Mouse (Mus musculus) layer of hippocampus, postnatal 14 days (tissue): ENCODE results near the gene Ugt1a6b. TPM values are rescaled to one million over a fixed set of nuclear protein-coding genes. Genes with fewer than 3 reads are reported as not detected.

ENCODE experiments used
- DNase-seq, 2 experiments: peaks; one replicate each; pipeline ENCODE4 v3.0.0; 2021 to 2022; ENCODE audit warnings: low spot score in 2 of 2, mixed read lengths in 1 of 2
- total RNA-seq, 2 experiments: library from RNA; stranded (reverse); gene quantifications; 2 replicates each; pipeline ENCODE4 v1.2.3; 2021

Ugt1a6b gene
- total RNA-seq, 2 experiments from 2014 or later = 0.21 TPM; not detected in 1

DNA sequence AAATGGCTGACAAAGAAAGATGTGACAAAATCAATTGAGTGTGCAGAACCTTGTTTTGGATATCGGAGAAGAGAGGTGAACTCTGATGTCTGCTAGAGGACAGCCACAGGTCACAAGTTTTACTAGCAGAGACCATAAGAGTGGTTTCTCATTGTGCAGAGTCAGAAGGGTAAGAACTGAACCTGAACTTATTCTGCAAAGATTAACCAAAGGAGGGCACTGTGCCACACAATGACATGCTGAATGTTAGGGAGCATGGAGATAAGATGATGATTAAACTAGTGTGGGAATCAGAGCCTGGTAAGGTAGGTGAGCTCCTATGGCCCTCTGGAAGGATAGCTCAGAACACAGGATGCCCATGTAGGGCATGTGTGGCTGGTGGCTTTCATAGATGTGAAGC is 92.6 kb downstream of the Ugt1a6b start:
- no peak for DNase-seq

DNA sequence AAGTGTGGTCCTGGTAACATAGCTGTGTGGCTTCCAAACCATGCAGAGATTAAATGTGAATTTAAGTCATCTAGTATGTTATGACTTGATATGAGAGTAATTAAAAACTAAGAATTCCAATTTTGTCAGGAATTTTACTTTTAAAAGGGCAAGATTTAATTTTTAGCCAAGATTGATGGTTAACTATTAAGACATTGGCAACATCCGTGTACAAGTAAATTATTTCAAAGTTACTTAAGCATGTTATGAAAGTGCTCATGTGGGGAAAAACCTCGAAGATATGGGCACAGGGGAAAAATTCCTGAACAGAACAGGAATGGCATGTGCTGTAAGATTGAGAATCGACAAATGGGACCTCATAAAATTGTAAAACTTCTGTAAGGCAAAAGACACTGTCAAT is 94.4 kb downstream of the Ugt1a6b start:
- DNase-seq = no peak

DNA sequence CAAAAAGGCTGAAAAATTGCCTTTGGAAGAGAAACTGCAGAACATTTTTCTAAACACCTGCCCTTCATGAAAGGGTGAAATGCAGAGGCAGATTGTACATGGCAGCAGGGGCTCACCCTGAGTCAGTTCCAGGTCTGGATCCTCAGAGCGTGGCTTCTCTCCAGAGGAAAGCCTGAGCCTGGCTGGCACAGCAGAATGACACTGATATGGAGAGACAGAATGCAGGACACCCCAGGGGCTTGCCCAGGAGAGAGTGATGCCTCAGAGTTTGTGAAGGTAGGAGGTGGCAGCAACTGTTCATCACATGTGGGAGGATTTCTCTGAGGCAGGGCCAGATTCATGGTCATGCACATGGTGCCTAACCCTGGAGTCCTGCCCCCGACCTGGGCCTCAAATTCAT is 96.9 kb downstream of the Ugt1a6b start:
- peak in 1 of 2 experiments; percentile 35 for DNase-seq

DNA sequence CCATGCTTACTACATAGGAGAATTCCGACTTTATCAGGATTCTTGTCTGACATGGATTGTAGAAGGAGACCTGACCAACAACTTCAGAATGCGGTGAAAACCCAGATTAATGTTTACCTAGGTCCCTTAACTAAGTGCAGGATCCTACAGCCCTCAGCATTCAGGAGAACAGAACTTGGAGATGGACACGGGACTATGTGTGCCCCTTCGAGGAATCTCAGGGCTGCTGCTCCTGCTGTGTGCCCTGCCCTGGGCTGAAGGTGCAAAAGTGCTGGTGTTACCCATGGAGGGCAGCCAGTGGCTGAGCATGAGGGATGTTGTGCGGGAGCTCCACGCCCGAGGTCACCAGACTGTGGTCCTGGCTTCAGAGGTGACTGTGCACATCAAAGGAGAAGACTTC is 97.4 kb downstream of the Ugt1a6b start, which contains the start of gene Ugt1a2:
Ugt1a2 (plus strand) TSS at position 146 of the 400 bp plus-strand sequence.
- DNase-seq = no peak

DNA sequence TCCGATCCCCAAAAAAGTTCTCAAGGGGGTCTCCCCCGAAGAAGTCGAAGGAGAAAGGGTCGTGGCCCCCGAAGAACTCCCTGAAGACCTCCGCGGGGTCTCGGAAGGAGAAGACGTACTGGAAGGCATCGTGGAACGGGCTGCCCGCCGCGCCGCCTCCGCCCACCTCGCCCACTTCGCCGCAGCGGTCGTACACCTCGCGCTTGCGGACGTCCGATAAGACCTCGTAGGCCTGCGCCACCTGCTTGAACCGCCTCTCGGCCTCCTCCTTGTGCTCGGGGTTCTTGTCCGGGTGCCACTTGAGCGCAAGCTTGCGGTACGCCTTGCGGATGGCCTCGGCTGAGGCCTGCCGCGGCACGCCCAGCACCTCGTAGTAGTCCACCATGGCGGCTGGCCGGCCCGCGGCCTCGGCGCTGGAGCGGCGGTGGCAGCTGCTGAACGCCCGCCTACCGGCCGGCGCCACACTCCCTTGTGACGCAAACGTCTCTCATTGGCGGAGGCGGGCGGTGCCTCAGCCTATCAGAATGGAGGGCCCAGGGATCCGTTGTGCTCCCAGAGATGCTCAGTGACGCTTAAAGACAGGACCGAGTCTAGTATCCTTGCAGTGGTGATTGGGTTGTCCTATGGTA is 102.4 kb downstream of the Ugt1a6b start, which contains the start of gene Dnajb3:
Dnajb3 (minus strand) TSS at position 489 of the 629 bp plus-strand sequence.
- peak; percentile 74 to 80 for DNase-seq

DNA sequence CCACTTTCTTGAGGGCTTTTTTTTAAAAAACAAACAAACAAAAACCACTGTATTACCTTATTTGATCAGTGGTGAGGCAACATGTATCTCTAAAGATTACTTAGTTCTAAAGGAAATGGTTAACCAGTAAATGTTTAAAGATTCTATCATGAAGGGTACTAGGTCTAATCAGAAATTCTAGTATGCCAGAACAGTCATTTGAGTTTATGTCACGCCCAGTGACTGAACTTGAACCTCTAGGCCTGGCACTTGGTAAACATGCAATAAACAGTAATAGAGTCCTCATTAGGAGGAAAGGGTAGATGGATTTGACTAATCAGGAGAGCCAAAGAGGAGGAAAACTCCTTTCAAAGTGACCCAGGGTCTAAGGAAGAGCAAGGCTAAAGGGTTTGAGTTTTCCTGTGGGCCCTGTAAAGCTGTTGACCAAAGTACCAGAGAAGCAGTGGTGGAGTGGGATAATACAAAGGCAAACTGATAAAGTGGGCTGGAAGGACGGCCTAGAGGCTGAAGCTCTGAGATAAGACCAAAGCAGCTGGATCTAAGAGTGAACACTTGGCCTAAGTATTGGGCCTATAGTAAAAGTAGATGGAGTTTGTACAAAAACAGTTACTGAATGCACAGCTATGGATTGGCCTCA is 103.9 kb downstream of the Ugt1a6b start:
- DNase-seq = no peak

DNA sequence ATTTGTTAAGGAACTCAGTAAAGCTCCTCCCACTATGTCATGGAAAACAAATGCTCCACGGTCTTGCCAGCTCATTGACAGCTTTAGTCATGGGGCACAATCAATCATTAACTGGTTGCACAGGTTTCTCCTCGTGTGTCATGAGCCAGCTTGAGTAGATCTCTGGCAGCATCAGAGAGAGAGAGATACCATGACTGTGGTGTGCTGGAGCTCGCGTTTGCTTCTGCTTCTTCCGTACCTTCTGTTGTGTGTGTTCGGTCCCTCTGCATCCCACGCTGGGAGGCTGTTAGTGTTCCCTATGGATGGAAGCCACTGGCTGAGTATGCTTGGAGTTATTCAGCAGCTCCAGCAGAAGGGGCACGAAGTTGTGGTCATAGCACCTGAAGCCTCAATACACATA is 108.8 kb downstream of the Ugt1a6b start, which contains the start of gene Ugt1a1:
Ugt1a1 (plus strand) TSS at position 148 of the 400 bp plus-strand sequence.
- DNase-seq = peak in 1 of 2 experiments; percentile 45

DNA sequence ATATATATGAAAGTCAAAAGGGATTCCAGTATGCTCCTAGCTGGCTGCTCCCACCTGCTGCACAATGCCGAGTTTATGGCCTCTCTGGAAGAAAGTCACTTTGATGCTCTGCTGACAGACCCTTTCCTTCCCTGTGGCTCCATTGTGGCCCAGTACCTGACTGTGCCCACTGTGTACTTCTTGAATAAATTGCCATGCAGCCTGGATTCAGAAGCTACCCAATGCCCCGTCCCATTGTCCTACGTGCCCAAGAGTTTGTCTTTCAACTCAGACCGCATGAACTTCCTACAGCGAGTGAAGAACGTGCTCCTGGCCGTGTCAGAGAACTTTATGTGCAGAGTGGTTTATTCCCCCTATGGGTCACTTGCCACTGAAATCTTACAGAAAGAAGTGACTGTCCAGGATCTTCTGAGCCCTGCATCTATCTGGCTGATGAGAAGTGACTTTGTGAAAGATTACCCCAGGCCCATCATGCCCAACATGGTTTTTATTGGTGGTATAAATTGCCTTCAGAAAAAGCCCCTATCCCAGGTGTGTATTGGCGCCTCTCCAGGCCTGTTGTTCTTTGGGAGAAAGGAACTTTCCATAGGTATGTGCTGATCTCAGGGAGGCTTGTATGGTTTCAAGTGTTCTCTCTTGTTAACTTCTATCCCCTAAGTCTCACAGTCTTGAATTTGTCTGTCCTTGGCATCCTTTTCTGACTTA is 109.4 kb downstream of the Ugt1a6b start:
- DNase-seq = no peak

DNA sequence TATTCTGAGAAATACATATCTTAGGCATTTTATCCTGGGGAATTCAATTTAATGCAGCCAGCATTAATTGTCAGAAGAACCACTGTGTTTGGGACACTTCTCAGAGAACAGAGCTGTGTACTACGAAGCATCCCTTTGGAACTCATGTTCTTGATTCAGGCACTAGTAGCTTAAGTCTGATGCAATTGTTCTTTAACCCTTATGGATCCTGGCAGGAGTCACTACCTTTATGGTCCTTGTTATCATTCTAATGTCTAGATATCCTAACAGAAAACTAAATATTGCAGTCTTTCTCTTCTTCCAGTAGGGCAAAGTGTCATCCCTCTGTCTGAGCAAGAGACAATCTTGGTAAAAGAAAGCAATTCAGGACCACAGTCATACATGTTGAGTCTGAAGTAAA is 110.0 kb downstream of the Ugt1a6b start:
- DNase-seq = no peak

DNA sequence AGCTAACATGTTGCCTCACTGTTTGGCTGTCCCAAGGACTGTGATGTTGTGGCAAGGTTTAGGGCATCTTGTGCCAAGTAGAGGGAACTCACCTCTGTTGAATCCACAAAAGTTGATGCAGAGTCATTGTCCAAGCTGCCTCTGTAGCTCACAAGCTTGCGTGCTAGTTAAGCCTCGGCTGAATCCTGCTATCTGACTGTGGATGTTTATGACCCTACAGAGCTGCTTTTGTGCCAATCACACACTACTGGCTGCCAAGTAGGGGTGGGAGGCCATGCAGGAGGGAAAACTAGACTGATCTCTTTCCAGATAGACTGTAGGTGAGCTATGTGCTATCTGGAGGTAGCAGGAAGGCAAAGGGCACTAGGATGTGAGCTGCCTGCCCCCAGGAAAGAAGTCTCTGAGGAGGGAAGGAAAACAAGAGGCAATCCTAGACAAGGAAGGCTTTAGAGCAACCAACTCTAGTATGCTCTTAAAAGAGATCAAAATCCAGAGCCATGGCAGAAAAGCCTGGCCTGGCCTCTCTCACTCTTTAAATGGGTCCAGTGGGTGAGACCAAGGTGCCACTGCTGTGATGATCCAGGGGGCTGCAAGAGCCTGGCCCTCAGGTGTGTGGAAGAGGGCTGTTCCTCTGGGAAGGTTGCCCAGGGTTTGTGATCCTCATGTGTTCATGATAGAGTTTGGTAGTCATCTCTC is 110.9 kb downstream of the Ugt1a6b start:
- DNase-seq = no peak

DNA sequence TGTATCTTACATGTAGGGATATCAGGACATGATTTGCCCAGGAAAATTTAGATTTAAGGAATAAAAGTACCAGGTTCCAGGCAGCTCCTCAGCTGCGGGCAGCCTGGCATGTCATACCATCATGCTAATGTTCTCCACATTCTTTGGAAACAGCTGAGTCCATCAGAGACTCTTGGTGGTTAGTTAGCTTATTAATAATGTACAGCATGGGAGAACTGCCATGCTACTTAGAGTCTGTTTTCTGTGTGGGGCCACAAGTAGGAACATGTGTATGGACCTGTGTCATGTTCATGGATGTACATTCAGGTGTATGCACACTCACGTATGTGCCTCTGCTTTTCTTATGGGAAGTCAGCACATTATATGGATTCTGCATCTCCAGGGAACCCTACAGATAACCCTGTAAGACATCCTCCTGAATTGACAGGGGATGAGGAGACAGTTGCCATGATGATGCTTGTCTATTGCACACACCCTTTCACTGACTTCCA is 111.5 kb downstream of the Ugt1a6b start:
- DNase-seq = no peak

DNA sequence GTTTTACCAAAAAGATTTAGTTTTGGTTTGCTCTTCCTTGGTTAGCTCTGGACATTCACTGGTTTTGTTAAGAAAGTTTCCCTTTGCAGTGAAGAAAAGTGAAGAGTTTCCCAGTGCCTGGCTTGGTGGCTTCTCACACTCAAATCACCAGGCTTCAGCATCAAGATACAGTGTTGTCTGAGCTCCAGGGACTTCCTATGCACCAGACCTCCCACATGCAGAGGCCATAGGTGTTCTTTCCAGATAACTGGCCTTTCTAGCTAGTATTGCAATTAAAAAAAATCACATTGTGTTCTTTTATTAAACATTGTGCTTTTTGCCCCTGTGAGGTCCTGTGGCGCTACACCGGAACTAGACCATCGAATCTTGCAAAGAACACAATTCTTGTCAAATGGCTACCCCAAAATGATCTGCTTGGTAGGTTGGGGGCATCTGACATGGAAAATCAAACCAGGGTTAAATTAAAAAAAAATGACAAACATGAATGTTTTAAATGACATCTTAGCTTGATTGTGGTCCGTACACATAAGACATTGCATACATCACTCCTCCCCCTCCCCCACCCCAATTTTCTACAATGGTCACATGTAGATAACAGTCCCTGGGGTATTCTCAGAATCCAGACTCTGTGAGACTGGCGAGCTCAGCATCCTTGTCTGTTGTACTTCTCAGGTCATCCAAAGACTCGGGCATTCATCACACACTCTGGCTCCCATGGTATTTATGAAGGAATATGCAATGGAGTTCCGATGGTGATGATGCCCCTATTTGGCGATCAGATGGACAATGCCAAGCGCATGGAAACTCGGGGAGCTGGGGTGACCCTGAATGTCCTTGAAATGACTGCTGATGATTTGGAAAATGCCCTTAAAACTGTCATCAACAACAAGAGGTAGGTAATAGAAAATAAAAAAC is 112.7 kb downstream of the Ugt1a6b start:
- no peak for DNase-seq

DNA sequence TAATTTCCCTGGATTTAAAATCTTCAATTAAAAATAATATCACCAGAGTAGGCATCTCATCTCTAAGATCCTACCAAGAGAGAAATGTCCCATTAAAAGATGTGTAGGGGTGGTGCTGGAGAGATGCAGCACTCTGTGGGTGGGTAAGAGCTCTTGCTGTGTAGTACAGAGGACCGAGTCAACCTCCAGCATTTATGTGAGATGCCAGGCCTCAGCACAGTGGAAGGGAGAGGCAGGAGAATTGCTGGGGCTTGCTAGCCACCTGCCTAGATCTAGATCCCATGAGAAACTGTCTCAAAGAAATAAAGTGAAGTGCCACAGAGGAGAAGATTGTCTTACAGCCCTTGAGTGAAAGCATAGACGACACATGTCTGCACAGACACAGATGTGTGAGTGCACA is 113.5 kb downstream of the Ugt1a6b start:
- DNase-seq = no peak

DNA sequence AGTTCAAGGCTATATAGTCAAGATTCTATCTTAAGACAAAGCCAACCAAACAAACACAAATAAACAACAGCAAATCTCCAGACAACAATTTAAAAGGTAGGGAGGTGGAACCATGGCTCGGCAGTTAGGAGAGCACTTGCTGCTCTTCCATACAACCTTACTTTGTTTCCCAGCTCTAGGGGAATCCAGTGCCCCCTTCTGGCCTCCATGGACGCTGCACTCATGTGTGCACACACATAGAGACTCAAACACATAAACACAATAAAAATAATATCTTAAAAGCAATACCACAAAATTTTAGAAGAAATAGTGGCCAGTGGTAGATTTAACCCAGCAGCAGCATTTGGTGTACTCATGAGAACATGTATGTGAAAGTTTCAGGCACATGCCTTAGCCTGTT is 114.1 kb downstream of the Ugt1a6b start:
- DNase-seq = no peak

DNA sequence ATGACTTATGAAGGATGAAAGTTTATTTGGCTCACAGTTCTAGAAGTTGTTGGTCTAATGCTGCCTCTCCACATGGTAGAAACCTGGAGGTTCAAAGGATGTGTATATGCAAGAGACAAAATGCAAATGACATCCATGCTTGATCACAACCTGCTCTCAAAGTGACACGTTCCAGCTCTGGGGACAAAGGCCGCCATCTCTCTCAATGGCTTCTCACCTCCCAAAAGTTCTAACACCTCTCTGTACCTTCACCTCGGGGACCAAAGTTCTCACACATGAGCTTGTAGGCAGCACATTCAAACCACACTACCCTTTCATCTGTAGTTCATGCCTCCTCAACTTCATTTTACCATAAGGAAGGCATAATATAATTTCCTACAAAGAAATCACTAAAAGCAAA is 114.5 kb downstream of the Ugt1a6b start:
- DNase-seq = no peak

DNA sequence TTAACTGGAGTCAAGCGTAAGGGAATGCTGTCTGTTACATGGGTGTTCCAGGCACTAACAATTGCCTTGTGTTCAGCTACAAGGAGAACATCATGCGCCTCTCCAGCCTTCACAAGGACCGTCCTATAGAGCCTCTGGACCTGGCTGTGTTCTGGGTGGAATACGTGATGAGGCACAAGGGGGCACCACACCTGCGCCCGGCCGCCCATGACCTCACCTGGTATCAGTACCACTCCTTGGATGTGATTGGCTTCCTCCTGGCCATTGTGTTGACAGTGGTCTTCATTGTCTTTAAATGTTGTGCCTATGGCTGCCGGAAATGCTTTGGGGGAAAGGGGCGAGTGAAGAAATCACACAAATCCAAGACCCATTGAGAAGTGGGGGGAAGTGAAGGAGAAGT is 115.0 kb downstream of the Ugt1a6b start:
- DNase-seq = no peak

DNA sequence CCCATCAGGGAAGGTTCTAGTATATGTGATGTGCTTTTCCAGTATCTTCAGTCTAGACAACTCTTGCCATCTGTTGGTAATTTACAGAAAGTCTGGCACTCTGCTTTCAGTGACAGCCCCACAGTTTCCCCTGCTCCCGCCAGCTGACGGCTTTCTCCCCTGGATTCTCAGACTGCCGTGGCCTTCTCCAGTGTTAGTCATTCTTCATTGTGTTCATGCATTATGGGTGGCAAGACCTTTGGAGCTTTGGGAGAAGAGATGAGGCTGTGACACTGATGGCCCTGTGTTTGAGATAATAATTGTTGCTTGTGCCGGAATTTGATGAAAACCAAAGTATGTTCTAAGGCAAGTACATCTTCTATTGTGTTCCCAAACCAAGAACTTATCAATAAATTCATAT is 115.5 kb downstream of the Ugt1a6b start:
- DNase-seq = no peak

DNA sequence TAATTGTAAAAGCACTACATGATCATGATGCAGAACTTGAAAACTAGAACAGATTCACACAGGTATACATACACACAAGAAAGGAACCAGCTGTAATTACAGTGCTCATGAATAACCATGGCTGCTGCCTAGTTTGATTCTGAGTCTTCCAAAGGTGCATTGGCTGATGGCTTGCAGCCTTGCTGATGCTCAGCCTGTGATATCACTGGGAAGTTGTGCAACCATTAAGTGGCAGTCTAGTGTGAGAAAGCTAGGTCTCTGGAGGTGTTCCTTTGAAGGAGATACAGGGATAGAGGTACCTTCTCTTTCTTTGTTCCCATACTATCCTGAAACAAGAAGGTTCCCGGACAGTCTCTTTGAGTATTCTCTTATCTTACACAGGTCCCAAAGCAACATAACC is 116.0 kb downstream of the Ugt1a6b start:
- no peak for DNase-seq

DNA sequence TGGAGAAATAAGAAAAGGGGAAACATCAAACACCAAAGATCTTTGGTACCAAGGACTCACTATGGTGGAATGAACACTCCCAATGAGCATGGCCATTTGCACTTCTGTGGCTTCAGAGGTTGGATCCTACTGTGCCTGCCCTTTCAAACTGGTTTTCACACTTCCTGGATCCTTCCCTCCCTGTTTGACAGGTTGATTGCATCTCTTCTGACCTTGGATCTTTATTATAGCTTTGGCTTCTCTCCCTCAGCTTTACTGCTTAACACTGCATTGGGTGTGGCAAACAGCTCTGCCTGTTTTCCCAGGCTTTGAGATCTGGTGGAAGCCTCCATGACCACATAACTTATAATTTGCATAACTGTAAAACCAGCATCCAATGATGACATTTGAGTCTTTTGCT is 117.3 kb downstream of the Ugt1a6b start:
- DNase-seq = no peak

DNA sequence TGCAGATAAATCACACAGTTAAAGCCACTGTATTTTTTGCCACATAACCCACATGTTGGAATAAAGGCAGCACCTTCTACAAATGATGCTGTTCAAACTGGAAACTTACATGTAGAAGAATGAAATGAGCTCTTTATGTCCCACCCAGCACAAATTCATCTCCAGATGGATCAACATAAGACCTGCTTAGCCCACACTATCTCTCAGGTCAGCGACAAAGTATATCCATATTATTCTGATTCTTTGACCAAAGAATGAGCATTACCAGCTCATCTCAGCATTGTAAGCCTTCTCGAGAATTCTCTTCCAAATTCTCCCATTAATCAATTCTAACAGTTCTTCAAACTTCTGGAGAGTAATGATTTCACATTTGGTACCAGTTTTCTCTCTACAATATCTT is 119.2 kb downstream of the Ugt1a6b start:
- DNase-seq = no peak
